Mouse (Mus musculus): ENCODE measurements around the gene Bcar3. TPM values are rescaled to one million over a fixed set of nuclear protein-coding genes. Genes with fewer than 3 reads are reported as not detected.

The Bcar3 gene
- total and polyA plus RNA-seq, 2 experiments from 2014 or later: 7.3 to 11.4 TPM

DNA sequence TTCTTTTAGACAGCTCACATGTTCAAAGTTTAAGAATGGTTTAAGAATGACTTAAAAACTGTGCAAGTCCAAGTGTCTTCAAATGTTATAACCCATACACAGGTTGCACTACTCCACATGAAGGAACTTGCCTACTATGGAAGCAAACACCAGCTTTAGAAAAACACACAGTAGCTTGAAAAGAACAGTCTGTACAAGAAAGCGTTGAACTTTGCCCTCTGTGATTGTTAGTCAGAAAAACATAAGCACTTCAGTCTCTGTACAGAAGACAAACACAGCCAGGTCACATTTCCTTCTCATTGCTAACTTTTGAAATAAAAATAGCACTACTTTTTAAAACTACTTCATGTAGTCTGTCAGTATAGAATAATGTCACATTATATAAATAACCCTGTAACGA, 244.9 kb downstream of the Bcar3 start:
- WGBS: 85% methylated on average over 2 of the region's 2 CpGs
- no peak overlapping the region for H3K27ac ChIP-seq (ENCODE audit: low read depth, low read length)
- H3K4me3 ChIP-seq (ENCODE audit: low read depth, low read length): no peak overlapping the region
- no peaks in the 10 kb centered on the region for H3K27me3 ChIP-seq (ENCODE audit: insufficient read depth, low read length)
- H3K9ac ChIP-seq: no peak overlapping the region
- TF ChIP-seq CTCF (IDR thresholded peaks at IDR 0.05; ENCODE audit: low read depth): no peak
- ATAC-seq (no peak), DNase-seq (no peak)
- no peaks in the 10 kb centered on the region for H3K4me1 ChIP-seq (ENCODE audit: insufficient read depth)
- no peaks in the 10 kb centered on the region for H3K9me3 ChIP-seq (ENCODE audit: low read length)
- H3K36me3 ChIP-seq (ENCODE audit: insufficient read depth): peaks cover 62% of the 10 kb centered on the region
- no peak overlapping the region for H3K4me2 ChIP-seq (ENCODE audit: low read depth)

DNA sequence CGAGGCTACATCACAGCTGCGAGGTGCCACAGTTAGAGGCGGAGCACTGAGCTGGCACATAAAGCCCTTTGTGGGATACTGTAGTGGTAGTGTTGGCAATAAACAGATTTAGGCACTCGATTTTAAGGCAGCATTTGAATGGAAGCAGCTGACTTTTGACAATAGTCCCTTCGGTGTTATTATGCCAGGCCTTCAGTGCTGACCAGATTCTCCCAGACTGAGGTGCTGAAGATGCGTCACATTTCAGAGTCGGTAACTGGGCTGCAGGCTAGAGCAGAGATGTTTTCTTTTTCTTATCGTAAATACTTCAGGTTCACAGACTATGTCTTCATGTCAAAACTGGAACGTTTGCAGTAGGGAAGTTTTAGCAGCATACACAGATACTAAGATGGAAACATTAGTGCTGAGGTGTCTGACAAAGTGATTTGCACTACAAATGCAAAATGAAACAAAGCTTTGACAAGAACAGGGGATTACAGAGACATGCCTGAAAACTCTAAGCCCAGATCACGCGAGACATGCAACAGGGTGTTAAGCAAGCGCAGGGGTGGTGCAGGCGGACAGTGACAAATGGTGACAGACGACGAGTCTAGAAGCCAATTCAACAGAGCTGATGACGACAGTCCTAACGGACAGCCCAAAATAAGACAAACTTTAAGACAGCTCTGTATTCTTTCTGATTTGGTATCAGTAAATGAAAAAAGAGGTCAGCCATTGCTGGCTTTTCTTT, 246.2 kb downstream of the Bcar3 start:
- Histone ChIP-seq H3K9ac (no peak overlapping the region), H3K27me3 (ENCODE audit: insufficient read depth, low read length) (no peaks in the 10 kb centered on the region), H3K36me3 (ENCODE audit: insufficient read depth) (peaks cover 74% of the 10 kb centered on the region), H3K27ac (ENCODE audit: low read depth, low read length) (no peak overlapping the region), H3K4me3 (ENCODE audit: low read depth, low read length) (no peak overlapping the region), H3K4me1 (ENCODE audit: insufficient read depth) (no peaks in the 10 kb centered on the region), H3K4me2 (ENCODE audit: low read depth) (no peak overlapping the region), H3K9me3 (ENCODE audit: low read length) (no peaks in the 10 kb centered on the region)
- DNase-seq (no peak), ATAC-seq (no peak)
- WGBS: 69% methylated on average over 17 of the region's 17 CpGs
- no peak for TF ChIP-seq CTCF (IDR thresholded peaks at IDR 0.05; ENCODE audit: low read depth)

DNA sequence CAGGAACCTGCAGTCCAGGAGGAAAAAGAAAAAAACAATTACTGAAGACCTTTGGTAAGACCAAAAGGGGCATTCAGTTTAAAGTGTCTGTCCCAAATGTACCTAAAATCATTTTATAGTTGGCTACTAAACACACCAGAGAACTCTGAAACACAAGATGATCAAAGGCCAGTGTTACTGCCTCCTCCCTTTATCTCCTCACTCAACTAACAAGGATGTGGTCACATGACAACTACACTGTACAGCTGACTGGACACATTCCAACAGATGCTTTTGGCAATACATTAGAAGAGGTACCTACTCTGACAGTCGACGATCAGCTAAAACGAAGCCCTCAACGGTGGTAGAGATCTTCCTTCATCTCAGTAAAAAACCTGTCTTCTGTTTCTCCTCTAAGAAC, 247.0 kb downstream of the Bcar3 start:
- Histone ChIP-seq H3K9ac (no peak overlapping the region), H3K4me1 (ENCODE audit: insufficient read depth) (no peaks in the 10 kb centered on the region), H3K4me2 (ENCODE audit: low read depth) (no peak overlapping the region), H3K27ac (ENCODE audit: low read depth, low read length) (no peak overlapping the region), H3K36me3 (ENCODE audit: insufficient read depth) (peaks cover 72% of the 10 kb centered on the region), H3K27me3 (ENCODE audit: insufficient read depth, low read length) (no peaks in the 10 kb centered on the region), H3K9me3 (ENCODE audit: low read length) (no peaks in the 10 kb centered on the region), H3K4me3 (ENCODE audit: low read depth, low read length) (no peak overlapping the region)
- TF ChIP-seq CTCF (IDR thresholded peaks at IDR 0.05; ENCODE audit: low read depth): no peak
- WGBS: 78% methylated on average over 4 of the region's 4 CpGs
- ATAC-seq (no peak), DNase-seq (no peak)

DNA sequence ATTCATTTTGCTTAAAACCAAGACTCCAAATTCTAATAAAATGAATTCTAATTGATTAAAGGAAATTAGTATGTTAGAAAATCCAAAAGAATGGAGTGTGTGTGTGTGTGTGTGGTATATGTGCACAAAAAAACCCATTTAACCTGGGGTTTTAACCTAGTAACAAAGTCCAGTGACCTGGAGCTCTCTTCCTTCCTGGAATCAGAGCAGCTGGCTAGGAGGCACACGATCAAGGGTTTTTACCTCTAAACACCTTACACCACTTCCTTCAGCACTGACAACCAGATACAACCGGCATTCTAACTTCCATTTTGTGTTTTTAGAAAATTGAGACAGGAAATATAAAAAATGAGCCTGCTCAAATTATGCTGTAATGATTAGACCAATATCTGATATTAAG, 251.4 kb downstream of the Bcar3 start:
- no peak for ATAC-seq
- Histone ChIP-seq H3K4me1 (ENCODE audit: insufficient read depth) (no peaks in the 10 kb centered on the region), H3K9me3 (ENCODE audit: low read length) (no peaks in the 10 kb centered on the region), H3K36me3 (ENCODE audit: insufficient read depth) (peaks cover 58% of the 10 kb centered on the region), H3K4me2 (ENCODE audit: low read depth) (no peak overlapping the region), H3K4me3 (ENCODE audit: low read depth, low read length) (no peak overlapping the region), H3K9ac (no peak overlapping the region), H3K27me3 (ENCODE audit: insufficient read depth, low read length) (no peaks in the 10 kb centered on the region), H3K27ac (ENCODE audit: low read depth, low read length) (no peak overlapping the region)
- no peak for DNase-seq
- WGBS: 95% methylated on average over 2 of the region's 2 CpGs
- TF ChIP-seq CTCF (IDR thresholded peaks at IDR 0.05; ENCODE audit: low read depth): no peak

DNA sequence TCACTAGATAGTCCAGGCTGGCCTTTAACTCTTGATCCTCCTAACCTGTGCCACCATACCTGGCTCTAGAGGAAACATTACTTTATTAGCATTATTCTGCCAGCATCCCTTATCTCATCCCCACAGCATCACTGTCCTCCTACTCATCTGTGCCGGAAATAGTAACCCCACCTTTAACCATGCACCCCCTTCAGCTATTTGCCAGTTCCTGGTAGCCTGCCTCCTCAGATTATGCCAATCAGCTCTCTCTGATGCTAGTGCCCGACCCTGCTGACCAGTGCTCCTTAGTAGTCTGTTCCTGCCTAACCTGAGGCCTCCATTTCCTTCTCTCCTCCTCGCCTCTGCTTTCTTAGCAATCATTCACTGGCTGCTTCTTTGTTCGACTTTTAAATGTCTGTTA, 253.5 kb downstream of the Bcar3 start:
- no peak overlapping the region for H3K27ac ChIP-seq (ENCODE audit: low read depth, low read length)
- 81% methylated on average over 4 of the region's 4 CpGs for WGBS

DNA sequence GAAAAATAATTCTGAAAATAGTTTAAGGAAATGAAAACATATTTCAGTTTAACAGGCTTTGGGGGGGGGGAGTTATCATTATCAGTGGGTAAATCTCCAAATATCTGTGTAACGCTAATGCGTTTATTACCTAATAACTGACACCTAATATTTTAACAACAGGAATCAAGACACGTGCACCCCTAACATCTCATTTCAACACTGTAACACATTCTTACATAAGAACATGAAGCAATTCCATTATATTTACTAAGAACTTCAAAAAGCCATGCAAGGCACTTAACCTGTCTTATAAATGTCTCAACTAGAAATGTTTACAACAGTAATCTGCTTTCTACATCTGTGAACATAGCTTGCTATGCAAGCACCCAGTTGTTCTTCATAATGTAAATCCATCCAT, 257.2 kb downstream of the Bcar3 start:
- Histone ChIP-seq H3K4me1 (ENCODE audit: insufficient read depth) (no peaks in the 10 kb centered on the region), H3K9ac (no peak overlapping the region), H3K27me3 (ENCODE audit: insufficient read depth, low read length) (no peaks in the 10 kb centered on the region), H3K36me3 (ENCODE audit: insufficient read depth) (peaks cover 13% of the 10 kb centered on the region), H3K4me3 (ENCODE audit: low read depth, low read length) (no peak overlapping the region), H3K9me3 (ENCODE audit: low read length) (no peaks in the 10 kb centered on the region), H3K27ac (ENCODE audit: low read depth, low read length) (no peak overlapping the region), H3K4me2 (ENCODE audit: low read depth) (no peak overlapping the region)
- 94% methylated on average over 3 of the region's 3 CpGs for WGBS
- TF ChIP-seq CTCF (IDR thresholded peaks at IDR 0.05; ENCODE audit: low read depth): no peak
- ATAC-seq: no peak
- no peak for DNase-seq

More for the DNA sequence above, 253.5 kb downstream of the Bcar3 start:
- ATAC-seq (no peak), DNase-seq (no peak)
- Histone ChIP-seq H3K9me3 (ENCODE audit: low read length) (no peaks in the 10 kb centered on the region), H3K4me2 (ENCODE audit: low read depth) (no peak overlapping the region), H3K4me1 (ENCODE audit: insufficient read depth) (no peaks in the 10 kb centered on the region), H3K4me3 (ENCODE audit: low read depth, low read length) (no peak overlapping the region), H3K27me3 (ENCODE audit: insufficient read depth, low read length) (no peaks in the 10 kb centered on the region), H3K9ac (no peak overlapping the region), H3K36me3 (ENCODE audit: insufficient read depth) (peaks cover 36% of the 10 kb centered on the region)
- no peak for TF ChIP-seq CTCF (IDR thresholded peaks at IDR 0.05; ENCODE audit: low read depth)

DNA sequence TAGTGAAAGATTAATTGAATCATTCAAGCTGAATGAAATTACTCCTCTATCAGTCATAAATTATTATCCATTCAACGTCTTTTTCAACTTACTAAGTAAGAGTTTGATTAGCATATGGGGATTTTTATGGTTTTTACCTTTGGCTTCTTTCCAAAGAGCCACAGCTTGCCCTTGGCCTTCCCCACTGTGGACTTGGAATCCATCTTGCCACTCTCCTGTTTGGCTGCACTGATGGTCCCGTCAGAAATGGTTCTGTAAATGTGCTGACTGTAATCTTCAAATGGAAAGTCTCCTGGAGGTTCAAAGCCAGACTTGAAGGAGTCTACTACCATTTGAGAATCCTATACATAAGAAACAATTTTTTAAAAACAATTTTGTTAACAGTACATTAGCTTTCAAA, 263.8 kb downstream of the Bcar3 start:
- WGBS: 32% methylated on average over 2 of the region's 2 CpGs

More for the DNA sequence above, 263.8 kb downstream of the Bcar3 start:
- H3K9ac ChIP-seq: no peak overlapping the region
- H3K9me3 ChIP-seq (ENCODE audit: low read length): no peaks in the 10 kb centered on the region
- no peak overlapping the region for H3K4me2 ChIP-seq (ENCODE audit: low read depth)
- H3K27ac ChIP-seq (ENCODE audit: low read depth, low read length): no peak overlapping the region
- no peaks in the 10 kb centered on the region for H3K4me1 ChIP-seq (ENCODE audit: insufficient read depth)
- H3K36me3 ChIP-seq (ENCODE audit: insufficient read depth): no peaks in the 10 kb centered on the region; the same call in 1 of the 2 replicates
- no peak for TF ChIP-seq CTCF (IDR thresholded peaks at IDR 0.05; ENCODE audit: low read depth)
- ATAC-seq: no peak
- DNase-seq: no peak
- no peak overlapping the region for H3K4me3 ChIP-seq (ENCODE audit: low read depth, low read length)
- no peaks in the 10 kb centered on the region for H3K27me3 ChIP-seq (ENCODE audit: insufficient read depth, low read length)
